Mouse (Mus musculus) forebrain, embryonic 16.5 days (tissue): ENCODE measurements at regions not wholly inside any gene's neighbourhood (a gene's known extent, or its start where the extent isn't known, plus 50 kb on each side); places are given as distances from the start of the nearest gene placed in this dataset.

Experiments used
- ATAC-seq: fragments of 200-750 bp; cut with Nextera tagmentation; 2 replicates; pipeline ENCODE4 v1.8.0; 2017; ENCODE audit warnings: mild to moderate bottlenecking, moderate library complexity
- H3K27ac ChIP-seq: fragments of 300-500 bp; sonication (generic); 2 replicates; pipeline ENCODE4 v1.5.1; 2014; ENCODE audit warnings: low read length, control low read depth
- H3K27me3 ChIP-seq: fragments of 300-500 bp; sonication (generic); replicated peaks from 2 replicates; pipeline ENCODE4 v1.6.1; 2014; ENCODE audit warnings: low read length; ENCODE audit not compliant: control insufficient read depth, insufficient read depth
- H3K36me3 ChIP-seq: fragments of 300-500 bp; sonication (generic); 2 replicates; pipeline ENCODE4 v1.6.1; 2014; ENCODE audit not compliant: control insufficient read depth, insufficient read depth
- H3K4me1 ChIP-seq: fragments of 300-500 bp; sonication (generic); replicated peaks from 2 replicates; pipeline ENCODE4 v1.6.1; 2014; ENCODE audit warnings: low read length; ENCODE audit not compliant: control insufficient read depth, insufficient read depth
- H3K4me2 ChIP-seq: fragments of 300-500 bp; sonication (generic); 2 replicates; pipeline ENCODE4 v1.6.1; 2014; ENCODE audit warnings: mild to moderate bottlenecking, low read length, control low read depth
- H3K4me3 ChIP-seq: fragments of 300-500 bp; sonication (generic); replicated peaks from 2 replicates; pipeline ENCODE4 v1.5.1; 2014; ENCODE audit warnings: mild to moderate bottlenecking, low read length, control low read depth
- H3K9ac ChIP-seq: fragments of 300-500 bp; sonication (generic); replicated peaks from 2 replicates; pipeline ENCODE4 v1.6.1; 2014; ENCODE audit warnings: low read depth, low read length, control low read depth
- H3K9me3 ChIP-seq: fragments of 300-500 bp; sonication (generic); 2 replicates; pipeline ENCODE4 v1.6.1; 2016; ENCODE audit warnings: low read length; ENCODE audit not compliant: control insufficient read depth
- WGBS: fragments of 180-500 bp; shearing (Covaris S2); extraction: QIAGEN DNeasy Blood & Tissue Kit; methylation state at CpG from one replicate; pipeline ENCODE4 v1.1.7; 2014; 5-methylcytosine and 5-hydroxymethylcytosine counted together

DNA sequence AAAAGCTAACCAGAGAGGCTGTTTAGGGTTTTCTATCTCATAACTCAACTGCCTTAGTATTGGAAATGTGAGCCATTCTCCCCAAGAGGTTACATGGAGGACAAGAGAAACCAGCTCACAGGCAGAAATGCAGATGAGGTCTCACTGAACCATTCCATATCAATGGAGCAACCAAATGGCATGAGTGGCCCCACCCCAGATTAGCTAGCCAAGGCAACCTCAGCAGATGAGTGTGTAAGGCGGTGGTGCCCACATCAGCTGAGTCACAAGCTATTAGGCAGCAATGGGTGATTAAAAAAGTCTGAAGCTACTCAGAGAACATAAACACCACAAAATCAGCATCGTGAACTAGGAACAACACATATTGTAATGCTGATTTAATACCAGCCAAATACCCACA is 133.2 kb downstream of the Lpin1 start:
- Histone ChIP-seq H3K36me3 (no peaks in the 10 kb centered on the region), H3K27me3 (no peaks in the 10 kb centered on the region), H3K4me3 (no peak overlapping the region), H3K9me3 (no peaks in the 10 kb centered on the region), H3K4me1 (peaks cover 5% of the 10 kb centered on the region; the same call in 1 of the 2 replicates), H3K27ac (no peak overlapping the region), H3K9ac (no peak overlapping the region), H3K4me2 (no peak overlapping the region)
- WGBS: 79% methylated on average over 2 of the region's 2 CpGs
- no peak for ATAC-seq

DNA sequence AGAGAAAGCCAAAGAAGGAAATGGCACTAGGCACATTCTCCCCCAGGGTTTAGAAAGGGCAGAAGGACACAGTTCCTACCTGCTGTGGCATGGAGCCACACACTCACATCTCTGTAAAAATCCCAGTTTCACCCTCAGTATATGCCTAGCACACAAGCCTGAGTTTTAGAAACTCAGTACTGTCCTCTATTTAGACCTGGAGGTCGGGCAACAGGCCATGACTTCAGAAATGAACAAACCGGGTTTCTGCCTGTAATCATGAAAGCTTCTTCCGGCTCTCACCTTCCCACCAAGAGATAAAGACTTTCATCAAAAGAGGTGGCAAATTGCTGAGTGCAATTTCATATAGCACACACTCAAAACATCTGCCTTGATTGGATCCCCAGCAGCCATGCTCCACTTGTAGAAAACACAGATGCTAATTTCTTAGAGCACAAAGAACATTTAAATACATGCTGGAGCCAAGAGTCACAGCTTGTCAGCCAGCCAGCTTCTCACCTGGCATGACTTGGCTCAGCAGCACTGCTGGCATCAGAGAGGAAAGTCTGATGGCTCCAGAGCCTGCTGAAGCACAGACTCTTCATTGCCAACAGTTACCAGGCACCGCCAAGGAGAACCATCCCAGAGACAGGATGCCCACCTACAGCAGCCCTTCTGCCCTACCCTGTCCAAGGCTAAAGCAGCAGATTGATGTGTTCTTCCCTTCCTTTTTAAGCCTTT is 136.2 kb downstream of the Lpin1 start:
- Histone ChIP-seq H3K9ac (no peak overlapping the region), H3K27me3 (no peaks in the 10 kb centered on the region), H3K4me1 (peaks cover 5% of the 10 kb centered on the region; the same call in 1 of the 2 replicates), H3K36me3 (no peaks in the 10 kb centered on the region), H3K27ac (no peak overlapping the region), H3K9me3 (no peaks in the 10 kb centered on the region), H3K4me3 (no peak overlapping the region), H3K4me2 (no peak overlapping the region)
- peak; percentile 65; the same call in 1 of the 2 replicates for ATAC-seq
- 63% methylated on average over 4 of the region's 4 CpGs for WGBS

DNA sequence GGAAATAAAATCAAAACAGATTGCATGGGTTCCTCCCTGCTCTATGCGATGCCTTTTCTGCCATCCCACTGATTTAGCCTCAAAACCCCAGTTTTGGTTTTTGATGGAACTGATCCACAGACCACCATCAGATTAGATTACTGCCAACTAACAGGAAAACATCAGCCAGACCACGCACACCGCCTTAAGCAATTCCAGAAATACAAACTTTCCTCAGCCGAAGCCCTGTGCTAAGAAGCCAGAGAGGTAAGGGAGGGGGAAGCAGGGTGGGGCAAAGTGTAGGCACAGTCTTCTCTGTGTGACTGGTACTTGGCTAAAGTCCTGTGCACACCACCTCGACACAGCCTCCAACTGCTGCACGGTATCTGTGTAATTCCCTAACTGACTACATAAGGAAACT is 153.3 kb downstream of the Lpin1 start:
- Histone ChIP-seq H3K4me1 (no peaks in the 10 kb centered on the region), H3K9me3 (no peaks in the 10 kb centered on the region), H3K4me3 (no peak overlapping the region), H3K9ac (no peak overlapping the region), H3K4me2 (no peak overlapping the region), H3K36me3 (no peaks in the 10 kb centered on the region), H3K27ac (no peak overlapping the region), H3K27me3 (no peaks in the 10 kb centered on the region)
- 93% methylated on average over 6 of the region's 6 CpGs for WGBS
- ATAC-seq: no peak

DNA sequence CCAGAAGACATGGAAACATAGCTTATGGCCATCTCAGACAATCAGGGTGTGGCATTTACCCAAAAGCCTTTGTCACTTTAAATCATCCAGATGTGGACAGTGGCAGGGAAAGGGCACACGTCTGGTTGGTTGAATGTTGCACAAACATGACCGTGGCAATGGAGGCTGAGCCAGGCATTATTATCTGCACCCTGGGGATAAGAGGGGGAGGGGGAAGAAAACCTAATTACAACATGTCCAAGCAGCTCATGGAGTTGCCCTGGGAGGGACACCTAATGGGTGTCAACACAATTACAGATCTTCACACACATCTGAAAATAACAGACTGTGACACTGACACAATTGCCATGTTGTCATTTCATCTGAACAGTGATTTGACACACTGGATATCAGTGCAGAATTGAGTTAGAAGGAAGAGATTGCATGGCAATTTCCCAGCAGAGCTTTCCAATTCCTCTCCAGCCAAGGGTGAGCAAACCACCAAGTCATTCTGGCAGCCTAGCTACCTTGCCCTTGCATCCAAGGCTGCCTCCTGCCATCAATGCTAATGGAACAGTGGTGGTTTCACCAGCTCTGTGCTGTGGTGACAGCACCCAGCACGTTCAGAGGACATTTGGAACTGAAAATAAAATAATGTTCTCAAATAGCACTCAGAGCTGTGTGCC is 159.9 kb downstream of the Lpin1 start:
- Histone ChIP-seq H3K4me3 (no peak overlapping the region), H3K4me1 (no peaks in the 10 kb centered on the region), H3K27me3 (no peaks in the 10 kb centered on the region), H3K27ac (no peak overlapping the region), H3K9ac (no peak overlapping the region), H3K4me2 (no peak overlapping the region), H3K36me3 (no peaks in the 10 kb centered on the region), H3K9me3 (peaks cover 4% of the 10 kb centered on the region; the same call in 1 of the 2 replicates)
- no peak for ATAC-seq
- 48% methylated on average over 3 of the region's 3 CpGs for WGBS

DNA sequence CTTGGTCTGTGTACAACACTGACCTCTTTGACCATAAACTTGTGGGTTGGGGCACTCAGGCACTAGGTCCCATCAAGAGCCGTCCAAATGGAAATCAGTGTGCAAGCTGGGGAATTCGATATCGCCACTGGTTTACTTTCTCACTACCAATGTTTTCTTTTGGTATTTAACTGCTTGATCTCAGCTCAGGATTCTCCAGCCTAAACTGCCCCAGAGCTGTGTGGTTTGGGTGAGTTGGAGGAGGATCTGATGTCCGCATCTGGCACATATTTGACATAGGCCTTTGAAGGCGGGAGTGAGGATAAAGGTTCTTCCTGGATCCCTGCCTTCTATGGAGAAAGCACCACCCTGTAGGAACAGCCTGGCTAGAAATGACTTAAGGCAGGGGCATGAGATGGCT is 172.0 kb downstream of the Lpin1 start:
- no peak overlapping the region for H3K4me3 ChIP-seq
- 85% methylated on average over 5 of the region's 5 CpGs for WGBS
- H3K9me3 ChIP-seq: 0 out of 2 replicates have a peak, but pooled peaks cover 4% of the 10 kb centered on the region
- H3K27ac ChIP-seq: no peak overlapping the region
- no peak for ATAC-seq
- no peaks in the 10 kb centered on the region for H3K36me3 ChIP-seq
- H3K27me3 ChIP-seq: no peaks in the 10 kb centered on the region
- H3K9ac ChIP-seq: no peak overlapping the region
- peaks cover 3% of the 10 kb centered on the region; the same call in 1 of the 2 replicates for H3K4me1 ChIP-seq
- no peak overlapping the region for H3K4me2 ChIP-seq

DNA sequence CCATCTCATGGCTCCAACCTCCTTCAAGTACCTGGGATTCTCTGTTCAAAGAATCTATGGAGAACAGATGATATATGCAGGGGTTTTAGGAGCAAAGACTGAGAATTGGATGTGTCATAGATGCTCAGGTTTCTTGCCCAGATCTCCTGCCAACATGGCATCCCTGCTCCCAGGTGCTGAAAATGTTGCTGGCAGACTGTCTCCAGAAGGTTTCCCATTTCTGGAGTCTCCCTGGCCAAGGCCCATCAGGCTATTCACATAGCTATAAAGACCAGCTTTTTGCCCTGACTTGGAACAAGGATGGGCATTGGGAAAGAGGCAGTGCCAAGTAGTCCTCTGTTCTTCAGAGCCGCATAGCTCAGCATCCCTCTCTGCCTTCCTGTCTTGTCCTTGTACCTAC is 173.8 kb downstream of the Lpin1 start:
- Histone ChIP-seq H3K4me1 (peaks cover 3% of the 10 kb centered on the region; the same call in 1 of the 2 replicates), H3K4me3 (no peak overlapping the region), H3K9ac (no peak overlapping the region), H3K4me2 (no peak overlapping the region), H3K27me3 (no peaks in the 10 kb centered on the region), H3K36me3 (no peaks in the 10 kb centered on the region), H3K9me3 (0 out of 2 replicates have a peak, but pooled peaks cover 4% of the 10 kb centered on the region), H3K27ac (no peak overlapping the region)
- no peak for ATAC-seq
- WGBS: 95% methylated on average over 1 of the region's 1 CpGs

DNA sequence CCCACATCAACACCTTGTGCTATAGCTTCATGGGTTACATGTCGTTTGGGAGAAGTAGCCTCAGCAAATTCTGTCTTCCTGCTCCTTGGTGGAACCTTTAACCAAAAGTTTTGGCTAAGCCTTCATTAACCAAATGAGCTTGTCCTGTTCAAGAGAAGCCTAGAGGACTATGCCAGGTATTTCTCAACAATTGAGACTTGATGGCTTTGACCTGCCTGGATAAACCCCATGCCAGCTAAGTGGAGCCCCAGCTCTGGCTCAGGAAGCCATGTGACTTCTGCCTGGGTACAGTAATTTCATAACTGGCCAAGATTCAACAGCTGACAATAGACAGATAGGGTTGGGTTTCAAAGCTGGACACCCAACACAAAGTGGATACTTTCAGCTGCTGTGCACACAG is 174.5 kb downstream of the Lpin1 start:
- Histone ChIP-seq H3K4me3 (no peak overlapping the region), H3K4me2 (no peak overlapping the region), H3K36me3 (no peaks in the 10 kb centered on the region), H3K9me3 (0 out of 2 replicates have a peak, but pooled peaks cover 4% of the 10 kb centered on the region), H3K27ac (no peak overlapping the region), H3K4me1 (peaks cover 3% of the 10 kb centered on the region; the same call in 1 of the 2 replicates), H3K9ac (no peak overlapping the region), H3K27me3 (no peaks in the 10 kb centered on the region)
- no peak for ATAC-seq
- WGBS: 90% methylated on average over 1 of the region's 1 CpGs

DNA sequence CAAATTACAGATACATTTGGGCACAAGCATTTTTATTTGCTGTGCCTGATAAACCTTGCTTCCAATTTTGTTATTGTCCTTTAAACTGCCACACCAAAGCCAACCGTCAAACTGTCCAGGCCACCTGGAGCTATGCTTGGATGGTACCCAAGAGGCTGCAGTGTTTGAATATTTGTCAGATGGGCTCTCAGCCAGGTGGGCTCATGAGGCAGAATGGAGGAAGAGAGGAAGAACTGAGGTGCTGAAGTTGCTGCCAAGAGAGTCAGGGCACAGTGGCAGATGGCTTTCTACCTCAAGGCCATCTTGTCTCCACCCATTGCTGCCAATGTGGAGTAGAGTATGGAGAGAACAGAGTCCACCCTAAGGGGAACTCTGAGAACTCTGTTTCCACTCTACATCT is 176.0 kb downstream of the Lpin1 start:
- no peak overlapping the region for H3K4me3 ChIP-seq
- H3K4me2 ChIP-seq: no peak overlapping the region
- ATAC-seq: peak; percentile 69
- H3K27me3 ChIP-seq: no peaks in the 10 kb centered on the region
- no peak overlapping the region for H3K27ac ChIP-seq
- WGBS: 21% methylated on average over 1 of the region's 1 CpGs
- no peaks in the 10 kb centered on the region for H3K36me3 ChIP-seq
- H3K4me1 ChIP-seq: peaks cover 3% of the 10 kb centered on the region; the same call in 1 of the 2 replicates
- H3K9ac ChIP-seq: no peak overlapping the region
- no peaks in the 10 kb centered on the region for H3K9me3 ChIP-seq

DNA sequence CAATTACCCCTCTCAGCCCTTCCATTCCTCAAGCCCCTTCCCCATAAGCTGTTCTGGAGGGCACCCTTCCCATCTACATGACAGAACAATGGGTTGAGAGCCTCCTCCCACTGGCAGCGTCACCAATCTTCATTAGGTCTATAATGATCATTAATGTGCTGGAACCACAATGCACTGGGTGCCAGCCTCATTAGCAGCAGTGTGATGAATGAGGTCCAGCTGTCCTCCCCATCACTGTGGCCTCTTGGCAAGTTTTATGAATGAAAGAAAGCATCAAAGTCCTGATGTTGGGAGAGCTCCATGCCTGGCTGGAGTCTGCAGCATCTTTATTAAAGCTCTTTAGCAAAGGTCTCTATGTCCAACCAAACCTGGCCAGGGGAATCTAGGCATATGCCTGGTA is 176.5 kb downstream of the Lpin1 start:
- no peaks in the 10 kb centered on the region for H3K27me3 ChIP-seq
- 15% methylated on average over 1 of the region's 1 CpGs for WGBS
- peak; percentile 95 for ATAC-seq
- no peaks in the 10 kb centered on the region for H3K9me3 ChIP-seq
- H3K4me2 ChIP-seq: no peak overlapping the region
- no peak overlapping the region for H3K9ac ChIP-seq
- H3K4me3 ChIP-seq: no peak overlapping the region
- H3K4me1 ChIP-seq: peaks cover 3% of the 10 kb centered on the region; the same call in 1 of the 2 replicates
- H3K27ac ChIP-seq: no peak overlapping the region
- H3K36me3 ChIP-seq: no peaks in the 10 kb centered on the region
